In genomic region chr10:111071805-111072553, GRCm38 (mm10) we compare ENCODE assay signal across 12 mouse cellular contexts.
DNase-seq lines count a peak whose midpoint lies in the region; ATAC-seq lines count a peak whose summit lies in the region.
"Had no signal": no experiment of that assay in that cellular context is flagged by ENCODE, and none has a peak within 500 bp of the region (broad histone marks: within the 10 kb centered on the region; RNA-seq: fewer than 3 reads in every experiment).

No protein-coding gene starts in this region.

- DNase-seq in ES-CJ7 (ENCODE audit: low read depth, low spot score) = peak; percentile 13
- peak; percentile 34 for DNase-seq in embryo, embryonic 10 days (ENCODE audit: low spot score)
- DNase-seq in kidney, postnatal 25 days = peak; percentile 15 to 53
- DNase-seq in layer of hippocampus, adult 9-11 months = no peak
- no peak for DNase-seq in thymus, postnatal 14 days
- no peak for DNase-seq in right cerebral cortex, postnatal 14 days
- DNase-seq: lung, postnatal 36 days; thymus, postnatal 25 days had no signal

- H3K27me3 ChIP-seq in liver, embryonic 12.5 days (replicated peaks) = no peaks in the 10 kb centered on the region
- H3K27me3 ChIP-seq: heart, embryonic 15.5 days had no signal

- no peak overlapping the region for H3K4me2 ChIP-seq in liver, embryonic 12.5 days
- H3K4me2 ChIP-seq: heart, embryonic 15.5 days had no signal

- WGBS in liver, embryonic 12.5 days (ENCODE audit: insufficient replicate concordance) = 19% methylated on average over 9 of the region's 11 CpGs

- H3K27ac ChIP-seq in liver, embryonic 12.5 days = no peak overlapping the region
- H3K27ac ChIP-seq: heart, embryonic 15.5 days had no signal

- peak; percentile 33 for ATAC-seq in granulocyte monocyte progenitor cell, adult 5-6 weeks (replicated peaks; ENCODE audit: poor library complexity, severe bottlenecking)
- ATAC-seq in liver, embryonic 12.5 days = no peak

- peaks cover 13% of the 10 kb centered on the region; the same call in 1 of the 2 replicates for H3K4me1 ChIP-seq in liver, embryonic 12.5 days

- no peaks in the 10 kb centered on the region for H3K36me3 ChIP-seq in liver, embryonic 12.5 days
- H3K36me3 ChIP-seq: heart, embryonic 15.5 days had no signal

- no peaks in the 10 kb centered on the region for H3K9me3 ChIP-seq in liver, embryonic 12.5 days (replicated peaks)
- H3K9me3 ChIP-seq: heart, embryonic 15.5 days had no signal

- no peak overlapping the region for H3K4me3 ChIP-seq in liver, embryonic 12.5 days
- H3K4me3 ChIP-seq: erythroblast, embryonic 14.5 days; heart, embryonic 15.5 days had no signal

- H3K9ac ChIP-seq in liver, embryonic 12.5 days = no peak overlapping the region
- H3K9ac ChIP-seq: heart, embryonic 15.5 days had no signal

Comparison
In these comparisons a context has a peak if more than half of its experiments do, and no peak if none do; other contexts are left out.
1. DNase-seq: peak in ES-CJ7 (single experiment), embryo, embryonic 10 days (single experiment) and kidney, postnatal 25 days (2 of 2); none in layer of hippocampus, adult 9-11 months (single experiment), thymus, postnatal 14 days (single experiment) and right cerebral cortex, postnatal 14 days (single experiment).